Mouse (Mus musculus) spleen, postnatal 10 days (tissue): ENCODE results near the gene Ltbp4.
A peak's percentile ranks its signal among the peaks of the same experiment; 100 is the strongest.

ENCODE experiments used
- DNase-seq, 2 experiments: peaks; one replicate each; pipeline ENCODE4 v3.0.0; 2021 to 2022; ENCODE audit warnings: low spot score in 2 of 2

Gene Ltbp4

GRCm38 (mm10) chr7:27298816-27299215 is 38.7 kb downstream of the Ltbp4 start:
- DNase-seq: no peak

- DNase-seq: no peak
Observed at GRCm38 (mm10) chr7:27298033-27298610, 39.4 kb downstream of the Ltbp4 start.

DNA sequence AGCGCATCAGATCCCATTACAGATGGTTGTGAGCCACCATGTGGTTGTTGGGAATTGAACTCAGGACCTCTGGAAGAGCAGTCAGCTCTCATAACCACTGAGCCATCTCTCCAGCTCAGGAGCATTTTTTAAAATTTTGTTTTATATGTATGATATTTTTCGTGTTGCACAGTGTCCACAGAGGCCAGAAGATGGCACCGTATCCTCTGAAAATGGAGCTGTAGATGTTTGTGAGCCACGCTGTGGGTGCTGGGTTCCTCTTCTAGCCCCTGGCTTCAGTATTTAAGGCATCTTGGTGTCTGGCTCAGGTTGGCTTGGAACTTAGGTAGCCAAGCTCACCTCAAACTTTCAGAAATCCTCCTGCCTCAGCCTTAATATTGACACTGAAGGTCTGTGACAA is 41.0 kb downstream of the Ltbp4 start:
- DNase-seq: no peak

- DNase-seq: no peak
Observed at GRCm38 (mm10) chr7:27295956-27296355, 41.5 kb downstream of the Ltbp4 start.

- DNase-seq: no peak
Observed at GRCm38 (mm10) chr7:27291795-27292466, 45.6 kb downstream of the Ltbp4 start.

GRCm38 (mm10) chr7:27290555-27290954 is 46.9 kb downstream of the Ltbp4 start:
- no peak for DNase-seq

DNA sequence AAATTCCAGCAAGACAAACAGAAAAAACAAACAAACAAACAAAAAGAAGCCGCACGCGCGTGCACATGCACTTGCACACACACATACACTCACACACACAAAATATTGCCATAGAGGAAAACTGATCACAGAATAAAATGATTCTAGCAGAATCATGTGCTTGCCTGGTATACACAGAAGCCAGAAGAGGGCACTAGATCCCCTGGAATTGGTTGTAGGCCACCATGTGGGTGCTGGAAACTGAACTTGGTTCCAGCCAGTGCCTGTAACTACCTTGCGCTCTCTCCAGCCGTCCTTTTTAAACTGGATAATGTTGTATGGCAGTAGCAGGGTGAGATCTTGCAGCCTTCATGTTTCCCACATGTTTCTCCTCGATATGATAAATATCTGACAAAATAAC is 48.8 kb downstream of the Ltbp4 start:
- DNase-seq: no peak

- peak in 1 of 2 experiments; percentile 66 for DNase-seq
Observed at GRCm38 (mm10) chr7:27285698-27286066, 51.8 kb downstream of the Ltbp4 start.

DNA sequence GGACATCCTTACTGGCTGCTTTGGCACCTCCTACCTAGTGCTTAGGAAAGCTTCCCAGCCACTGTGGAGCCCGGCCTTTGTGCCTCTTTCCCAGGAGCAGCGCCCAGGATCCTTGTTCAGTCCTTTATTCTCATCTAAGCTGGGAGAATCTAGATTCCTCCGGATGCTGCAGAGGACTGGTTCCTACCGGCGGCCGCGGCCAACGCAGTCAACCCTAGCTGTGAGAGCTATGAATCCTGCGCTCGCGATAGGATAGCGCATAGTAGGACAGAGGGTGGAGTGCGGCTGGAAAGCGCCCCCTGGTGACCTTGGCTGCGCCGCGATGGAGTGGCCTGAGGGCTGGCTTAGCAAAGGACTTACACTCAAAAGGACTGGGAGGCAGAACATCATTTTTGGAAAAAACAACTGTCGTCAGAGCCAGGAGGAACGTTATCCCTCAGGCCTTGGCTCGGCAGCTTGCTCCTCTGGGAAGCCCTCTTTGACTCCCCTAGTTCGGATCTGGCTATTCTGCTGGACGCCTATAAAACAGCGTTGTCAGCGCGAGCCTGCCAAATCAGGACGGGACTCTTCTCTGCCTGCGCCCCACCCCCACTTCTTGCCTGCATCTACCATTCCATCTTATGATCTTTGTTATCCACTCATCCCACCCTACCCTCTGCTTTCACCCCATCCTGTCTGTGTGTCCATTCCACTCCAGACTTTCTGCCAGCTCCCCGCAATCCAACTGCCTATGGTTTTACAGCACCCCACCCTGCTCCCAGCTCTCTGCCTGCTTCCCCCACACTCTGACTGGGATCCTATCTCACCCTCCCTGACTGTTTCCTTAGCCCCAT is 52.4 kb downstream of the Ltbp4 start:
- peak in 1 of 2 experiments; percentile 51 for DNase-seq

- DNase-seq: no peak
Observed at GRCm38 (mm10) chr7:27282225-27282624, 55.3 kb downstream of the Ltbp4 start.

- no peak for DNase-seq
Observed at GRCm38 (mm10) chr7:27281717-27282116, 55.8 kb downstream of the Ltbp4 start.

- no peak for DNase-seq
Observed at GRCm38 (mm10) chr7:27277191-27277590, 60.3 kb downstream of the Ltbp4 start.

- DNase-seq: no peak
Observed at GRCm38 (mm10) chr7:27276021-27276420, 61.5 kb downstream of the Ltbp4 start.

GRCm38 (mm10) chr7:27274916-27275315 is 62.6 kb downstream of the Ltbp4 start:
- DNase-seq: no peak

DNA sequence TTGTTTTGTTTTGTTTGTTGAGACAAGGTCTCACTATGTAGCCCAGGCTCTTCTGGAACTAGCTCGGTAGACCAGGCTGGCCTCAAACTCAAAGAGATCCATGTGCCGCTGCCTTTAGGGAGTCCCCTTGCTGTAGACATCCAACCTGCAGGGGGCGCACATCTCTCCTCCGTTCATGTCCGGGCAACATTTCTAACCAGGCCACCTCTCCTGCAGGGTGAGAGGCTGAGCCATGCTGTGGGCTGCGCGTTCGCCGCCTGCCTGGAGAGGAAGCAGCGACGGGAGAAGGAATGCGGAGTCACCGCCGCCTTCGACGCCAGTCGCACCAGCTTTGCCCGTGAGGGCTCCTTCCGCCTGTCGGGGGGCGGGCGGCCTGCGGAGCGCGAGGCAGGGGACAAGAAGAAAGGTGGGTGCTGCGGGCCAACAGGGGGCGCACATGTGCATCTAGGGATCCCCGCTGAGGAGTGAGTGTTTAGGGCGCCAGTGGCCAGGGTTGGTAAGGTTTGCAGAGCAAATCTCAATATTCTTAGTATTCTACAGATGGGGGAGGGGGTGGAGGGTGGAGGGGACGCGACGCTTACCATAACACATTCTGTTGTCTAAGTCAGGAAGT is 63.6 kb downstream of the Ltbp4 start:
- DNase-seq: peak in 1 of 2 experiments; percentile 67

DNA sequence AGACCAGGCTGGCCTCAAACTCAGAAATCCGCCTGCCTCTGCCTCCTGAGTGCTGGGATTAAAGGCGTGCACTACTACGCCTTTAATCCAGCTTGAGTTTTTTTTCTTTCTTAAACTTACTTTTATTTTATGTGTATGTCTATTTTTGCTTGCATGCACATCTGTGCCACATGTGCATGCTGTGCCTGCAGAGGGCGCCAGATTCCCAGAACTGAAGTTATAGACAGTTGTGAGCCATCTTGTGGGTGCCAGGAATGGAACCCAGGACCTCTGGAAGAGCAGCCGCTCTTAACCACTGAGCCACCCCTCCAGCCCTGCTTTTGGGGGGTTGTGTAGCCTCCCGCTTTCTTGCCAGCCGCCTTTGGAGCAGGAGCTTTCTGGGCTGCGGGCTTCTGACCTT is 66.1 kb downstream of the Ltbp4 start:
- DNase-seq: no peak

DNA sequence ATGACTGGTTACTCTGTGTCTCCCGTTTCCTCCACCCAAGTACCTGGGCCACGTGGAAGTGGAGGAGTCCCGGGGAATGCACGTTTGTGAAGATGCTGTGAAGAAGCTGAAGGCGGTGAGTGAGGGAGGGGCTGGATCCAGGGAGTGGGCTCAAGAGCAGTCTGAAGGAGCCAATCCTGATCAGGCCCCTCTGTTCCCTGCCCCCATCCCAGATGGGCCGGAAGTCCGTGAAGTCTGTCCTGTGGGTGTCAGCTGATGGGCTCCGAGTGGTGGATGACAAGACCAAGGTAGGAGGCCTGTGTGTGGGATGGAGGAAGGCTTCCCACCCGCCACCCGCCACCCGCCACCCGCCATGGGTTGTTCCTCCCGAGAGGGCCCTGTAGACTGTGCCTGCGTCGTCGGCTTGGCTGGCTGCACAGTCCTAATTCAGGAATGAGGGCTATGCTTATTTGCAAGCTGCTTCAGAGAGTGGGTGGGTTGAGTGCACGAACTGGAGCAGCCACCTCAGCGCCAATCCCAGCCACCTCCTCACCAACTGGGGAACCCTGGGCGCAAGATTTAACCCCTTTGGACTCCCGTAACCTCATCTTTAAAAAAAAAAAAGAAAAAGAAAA is 70.9 kb downstream of the Ltbp4 start:
- no peak for DNase-seq

DNA sequence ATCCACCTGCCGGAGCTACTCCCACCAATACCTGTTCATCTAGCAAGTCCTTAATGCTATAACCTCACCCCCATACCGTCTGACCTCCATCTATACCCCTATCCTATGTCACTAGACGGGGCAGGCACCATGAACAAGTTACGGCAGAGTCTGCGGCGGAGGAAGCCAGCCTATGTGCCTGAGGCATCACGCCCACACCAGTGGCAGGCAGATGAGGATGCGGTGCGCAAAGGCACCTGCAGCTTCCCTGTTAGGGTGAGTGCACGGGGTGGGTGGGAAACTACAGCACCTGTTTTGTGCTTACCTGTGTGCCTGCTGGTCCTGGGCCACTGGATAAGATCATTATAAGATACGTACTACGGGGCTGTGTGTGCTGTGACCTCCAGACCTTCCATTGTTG is 72.7 kb downstream of the Ltbp4 start:
- DNase-seq: no peak

- DNase-seq: no peak
Observed at GRCm38 (mm10) chr7:27261888-27262287, 75.6 kb downstream of the Ltbp4 start.

DNA sequence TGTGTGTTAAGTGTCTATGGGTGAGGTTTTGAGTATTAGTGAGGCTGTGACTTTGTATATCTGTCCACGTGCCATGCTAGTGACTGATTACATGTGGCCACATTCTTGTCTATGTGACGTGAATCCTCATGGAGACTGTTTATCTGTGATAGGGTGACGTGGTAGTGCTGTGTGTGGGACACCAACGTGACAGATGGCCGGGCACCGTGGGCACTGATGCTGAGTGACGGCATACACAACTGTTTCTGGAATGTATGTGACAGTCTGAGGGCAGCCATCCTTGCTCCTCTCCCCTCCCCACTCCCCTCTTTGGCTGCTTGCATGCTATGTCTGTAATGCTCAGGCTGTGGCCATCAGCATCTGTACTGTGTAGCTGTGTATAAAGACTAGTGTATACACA is 76.6 kb downstream of the Ltbp4 start:
- DNase-seq: no peak

DNA sequence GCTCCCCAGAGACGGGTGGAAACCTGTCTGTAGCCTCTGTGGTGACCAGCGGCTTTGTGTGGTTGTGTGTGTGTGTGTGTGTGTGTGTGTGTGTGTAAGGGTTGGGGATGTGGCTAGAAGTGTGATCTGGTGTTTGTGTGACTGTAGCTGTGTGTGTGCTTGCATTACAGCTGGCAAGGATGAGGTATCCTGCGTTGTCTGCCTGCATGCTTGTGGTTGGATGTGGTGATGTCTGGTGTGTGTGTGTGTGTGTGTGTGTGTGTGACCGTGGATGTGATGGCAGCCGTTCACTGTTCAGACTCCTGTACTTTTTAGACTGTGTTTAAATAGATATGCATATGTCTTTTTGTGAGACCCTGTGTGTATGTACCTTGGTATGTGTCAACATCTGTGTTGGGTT is 77.7 kb downstream of the Ltbp4 start:
- no peak for DNase-seq

DNA sequence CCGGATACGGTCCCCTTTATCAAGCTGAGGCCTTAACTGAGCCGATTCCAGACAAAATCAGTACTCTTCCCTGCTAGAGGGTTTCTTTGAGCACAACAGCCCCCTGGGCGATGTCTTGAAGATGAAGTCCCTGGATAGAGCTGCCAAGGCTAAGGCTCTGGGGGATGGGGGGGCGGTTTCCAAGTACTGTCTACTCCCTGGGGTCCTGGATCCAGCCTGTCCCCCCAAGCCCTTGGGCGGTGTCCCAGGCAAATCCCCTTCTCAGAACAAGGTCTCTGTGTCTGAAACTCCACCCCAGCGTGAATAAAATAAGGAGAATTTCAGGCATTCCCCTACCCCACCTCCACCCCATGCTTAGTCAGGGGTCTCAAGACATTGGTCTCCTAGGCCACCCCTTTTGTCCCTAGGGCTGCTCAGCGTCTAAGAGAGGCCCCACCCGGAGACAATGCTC is 78.2 kb downstream of the Ltbp4 start:
- no peak for DNase-seq
